Mouse (Mus musculus): ENCODE measurements at regions not wholly inside any gene's neighbourhood (a gene's known extent, or its start where the extent isn't known, plus 50 kb on each side); places are given as distances from the start of the nearest gene placed in this dataset.
"Not testable (repeated sequence)": the region's sequence is repeated elsewhere in the genome, so short reads cannot be mapped to it uniquely, and the experiment has no call there.

GRCm38 (mm10) chr4:23636231-23636928 is 859.9 kb upstream of the Mms22l start:
- H3K4me2 ChIP-seq, result no peak overlapping the region
- no peaks in the 10 kb centered on the region for H3K9me3 ChIP-seq (replicated peaks)
- ATAC-seq (ENCODE audit: insufficient number of reproducible peaks, low FRiP score), result no peak
- H3K9ac ChIP-seq, result no peak overlapping the region
- H3K27me3 ChIP-seq (replicated peaks), result no peaks in the 10 kb centered on the region
- no peaks in the 10 kb centered on the region for H3K4me1 ChIP-seq (replicated peaks)
- no peak overlapping the region for H3K27ac ChIP-seq (ENCODE audit: poor library complexity, severe bottlenecking)
- H3K36me3 ChIP-seq, result no peaks in the 10 kb centered on the region
- H3K4me3 ChIP-seq, result no peak overlapping the region
- 69% methylated on average over 9 of the region's 9 CpGs for WGBS

- Histone ChIP-seq H3K27me3 (replicated peaks) (no peaks in the 10 kb centered on the region), H3K4me1 (replicated peaks) (no peaks in the 10 kb centered on the region), H3K27ac (ENCODE audit: poor library complexity, severe bottlenecking) (no peak overlapping the region), H3K9me3 (replicated peaks) (no peaks in the 10 kb centered on the region), H3K36me3 (no peaks in the 10 kb centered on the region), H3K9ac (no peak overlapping the region), H3K4me3 (no peak overlapping the region), H3K4me2 (no peak overlapping the region)
- 63% methylated on average over 2 of the region's 2 CpGs for WGBS
- no peak for ATAC-seq (ENCODE audit: insufficient number of reproducible peaks, low FRiP score)
Measured at GRCm38 (mm10) chr4:23636929-23637235, 859.4 kb upstream of the Mms22l start.

GRCm38 (mm10) chr4:23656671-23657070 is 839.6 kb upstream of the Mms22l start:
- ATAC-seq (ENCODE audit: insufficient number of reproducible peaks, low FRiP score); H3K4me3 ChIP-seq; H3K9ac ChIP-seq; H3K4me1 ChIP-seq (replicated peaks); H3K27ac ChIP-seq (ENCODE audit: poor library complexity, severe bottlenecking); H3K27me3 ChIP-seq (replicated peaks); H3K4me2 ChIP-seq; H3K36me3 ChIP-seq; H3K9me3 ChIP-seq (replicated peaks): not testable (repeated sequence)
- 77% methylated on average over 5 of the region's 5 CpGs for WGBS

- Histone ChIP-seq H3K27me3 (replicated peaks) (no peaks in the 10 kb centered on the region), H3K4me3 (no peak overlapping the region), H3K36me3 (no peaks in the 10 kb centered on the region), H3K27ac (ENCODE audit: poor library complexity, severe bottlenecking) (no peak overlapping the region), H3K9ac (no peak overlapping the region), H3K4me2 (no peak overlapping the region), H3K4me1 (replicated peaks) (no peaks in the 10 kb centered on the region), H3K9me3 (replicated peaks) (no peaks in the 10 kb centered on the region)
- no peak for ATAC-seq (ENCODE audit: insufficient number of reproducible peaks, low FRiP score)
- WGBS, result 74% methylated on average over 2 of the region's 2 CpGs
Measured at GRCm38 (mm10) chr4:23668896-23669295, 827.4 kb upstream of the Mms22l start.

- no peak for ATAC-seq (ENCODE audit: insufficient number of reproducible peaks, low FRiP score)
- H3K27ac ChIP-seq (ENCODE audit: poor library complexity, severe bottlenecking), result no peak overlapping the region
Measured at GRCm38 (mm10) chr4:23703626-23704025, 792.6 kb upstream of the Mms22l start.

GRCm38 (mm10) chr4:23710716-23711115 is 785.5 kb upstream of the Mms22l start:
- no peaks in the 10 kb centered on the region for H3K36me3 ChIP-seq
- ATAC-seq (ENCODE audit: insufficient number of reproducible peaks, low FRiP score), result no peak
- WGBS, result 77% methylated on average over 2 of the region's 2 CpGs
- no peak overlapping the region for H3K27ac ChIP-seq (ENCODE audit: poor library complexity, severe bottlenecking)
- no peaks in the 10 kb centered on the region for H3K4me1 ChIP-seq (replicated peaks)
- no peak overlapping the region for H3K4me3 ChIP-seq
- no peak overlapping the region for H3K9ac ChIP-seq
- no peak overlapping the region for H3K4me2 ChIP-seq
- no peaks in the 10 kb centered on the region for H3K27me3 ChIP-seq (replicated peaks)
- H3K9me3 ChIP-seq (replicated peaks), result no peaks in the 10 kb centered on the region

More at GRCm38 (mm10) chr4:23703626-23704025, 792.6 kb upstream of the Mms22l start:
- Histone ChIP-seq H3K27me3 (replicated peaks) (no peaks in the 10 kb centered on the region), H3K9ac (no peak overlapping the region), H3K9me3 (replicated peaks) (no peaks in the 10 kb centered on the region), H3K4me3 (no peak overlapping the region), H3K4me1 (replicated peaks) (no peaks in the 10 kb centered on the region), H3K36me3 (no peaks in the 10 kb centered on the region), H3K4me2 (no peak overlapping the region)

- H3K9me3 ChIP-seq (replicated peaks), result no peaks in the 10 kb centered on the region
- H3K27me3 ChIP-seq (replicated peaks), result no peaks in the 10 kb centered on the region
- H3K4me1 ChIP-seq (replicated peaks), result no peaks in the 10 kb centered on the region
- no peak for ATAC-seq (ENCODE audit: insufficient number of reproducible peaks, low FRiP score)
- H3K27ac ChIP-seq (ENCODE audit: poor library complexity, severe bottlenecking), result no peak overlapping the region
- no peak overlapping the region for H3K4me3 ChIP-seq
- no peaks in the 10 kb centered on the region for H3K36me3 ChIP-seq
- H3K9ac ChIP-seq, result no peak overlapping the region
- 83% methylated on average over 8 of the region's 8 CpGs for WGBS
- H3K4me2 ChIP-seq, result no peak overlapping the region
Measured at GRCm38 (mm10) chr4:23713781-23714415, 782.4 kb upstream of the Mms22l start.

GRCm38 (mm10) chr4:23727846-23728245 is 768.4 kb upstream of the Mms22l start:
- Histone ChIP-seq H3K9ac (no peak overlapping the region), H3K4me2 (no peak overlapping the region), H3K9me3 (replicated peaks) (no peaks in the 10 kb centered on the region), H3K27me3 (replicated peaks) (no peaks in the 10 kb centered on the region), H3K4me1 (replicated peaks) (no peaks in the 10 kb centered on the region), H3K36me3 (no peaks in the 10 kb centered on the region), H3K4me3 (no peak overlapping the region), H3K27ac (ENCODE audit: poor library complexity, severe bottlenecking) (no peak overlapping the region)
- 73% methylated on average over 2 of the region's 2 CpGs for WGBS
- no peak for ATAC-seq (ENCODE audit: insufficient number of reproducible peaks, low FRiP score)

GRCm38 (mm10) chr4:23732471-23732870 is 763.8 kb upstream of the Mms22l start:
- WGBS, result 80% methylated on average over 4 of the region's 4 CpGs
- H3K9me3 ChIP-seq (replicated peaks), result no peaks in the 10 kb centered on the region
- ATAC-seq (ENCODE audit: insufficient number of reproducible peaks, low FRiP score), result no peak

GRCm38 (mm10) chr4:23744079-23744478 is 752.2 kb upstream of the Mms22l start:
- no peaks in the 10 kb centered on the region for H3K36me3 ChIP-seq
- H3K4me2 ChIP-seq, result no peak overlapping the region
- no peaks in the 10 kb centered on the region for H3K9me3 ChIP-seq (replicated peaks)
- no peak overlapping the region for H3K27ac ChIP-seq (ENCODE audit: poor library complexity, severe bottlenecking)
- no peak overlapping the region for H3K4me3 ChIP-seq
- no peak overlapping the region for H3K9ac ChIP-seq
- H3K4me1 ChIP-seq (replicated peaks), result no peaks in the 10 kb centered on the region
- 84% methylated on average over 7 of the region's 7 CpGs for WGBS
- no peaks in the 10 kb centered on the region for H3K27me3 ChIP-seq (replicated peaks)
- no peak for ATAC-seq (ENCODE audit: insufficient number of reproducible peaks, low FRiP score)

More at GRCm38 (mm10) chr4:23732471-23732870, 763.8 kb upstream of the Mms22l start:
- Histone ChIP-seq H3K27ac (ENCODE audit: poor library complexity, severe bottlenecking) (no peak overlapping the region), H3K4me3 (no peak overlapping the region), H3K36me3 (no peaks in the 10 kb centered on the region), H3K9ac (no peak overlapping the region), H3K4me1 (replicated peaks) (no peaks in the 10 kb centered on the region), H3K27me3 (replicated peaks) (no peaks in the 10 kb centered on the region), H3K4me2 (no peak overlapping the region)

- no peak for ATAC-seq (ENCODE audit: insufficient number of reproducible peaks, low FRiP score)
- Histone ChIP-seq H3K4me2 (no peak overlapping the region), H3K27me3 (replicated peaks) (no peaks in the 10 kb centered on the region), H3K9me3 (replicated peaks) (no peaks in the 10 kb centered on the region), H3K27ac (ENCODE audit: poor library complexity, severe bottlenecking) (no peak overlapping the region), H3K4me3 (no peak overlapping the region), H3K36me3 (no peaks in the 10 kb centered on the region), H3K9ac (no peak overlapping the region), H3K4me1 (replicated peaks) (no peaks in the 10 kb centered on the region)
Measured at GRCm38 (mm10) chr4:23758005-23758404, 738.2 kb upstream of the Mms22l start.
